Mouse (Mus musculus) liver, embryonic 14.5 days (tissue): ENCODE data around the gene S100a10. TPM values are rescaled to one million over a fixed set of nuclear protein-coding genes. Genes with fewer than 3 reads are reported as not detected.
A peak's percentile ranks its signal among the peaks of the same experiment; 100 is the strongest.

Source experiments
- ATAC-seq: fragments of 200-750 bp; cut with Nextera tagmentation; 2 replicates; pipeline ENCODE4 v1.8.0; 2017; ENCODE audit warnings: moderate number of reproducible peaks, mild to moderate bottlenecking, moderate library complexity; ENCODE audit not compliant: insufficient read depth
- DNase-seq, 3 experiments: peaks; one replicate each; pipeline ENCODE4 v3.0.0-alpha.2; 2012 to 2013; ENCODE audit warnings: low read depth in 3 of 3, low spot score in 3 of 3
- H3K27ac ChIP-seq: fragments of 300-500 bp; sonication (generic); 2 replicates; pipeline ENCODE4 v1.5.1; 2014; ENCODE audit warnings: moderate library complexity, mild to moderate bottlenecking, control low read depth, inconsistent platforms
- H3K27me3 ChIP-seq: fragments of 300-500 bp; sonication (generic); 2 replicates; pipeline ENCODE4 v1.6.1; 2014; ENCODE audit warnings: mild to moderate bottlenecking, low read length, moderate library complexity; ENCODE audit not compliant: control insufficient read depth, insufficient read depth
- H3K36me3 ChIP-seq: fragments of 300-500 bp; sonication (generic); replicated peaks from 2 replicates; pipeline ENCODE4 v1.6.1; 2014; ENCODE audit warnings: low read depth; ENCODE audit not compliant: control insufficient read depth, insufficient read depth
- H3K4me1 ChIP-seq, 2 experiments: fragments of 200-500 bp in 1 of 2; fragments of 300-500 bp in 1 of 2; sonication (generic) in 1 of 2; replicated peaks; 2 replicates each; pipeline ENCODE4 v1.6.1; 2012 to 2014; ENCODE audit warnings: antibody characterized with exemption in 1 of 2, inconsistent platforms in 1 of 2, low read length in 1 of 2; ENCODE audit not compliant: control insufficient read depth in 2 of 2, insufficient read depth in 2 of 2
- H3K4me2 ChIP-seq: fragments of 300-500 bp; sonication (generic); 2 replicates; pipeline ENCODE4 v1.6.1; 2014; ENCODE audit warnings: low read depth, mild to moderate bottlenecking, control low read depth, moderate library complexity
- H3K4me3 ChIP-seq, 2 experiments: fragments of 200-500 bp in 1 of 2; fragments of 300-500 bp in 1 of 2; sonication (generic) in 1 of 2; 2 replicates each; pipeline ENCODE4 v1.5.1; 2012 to 2014; ENCODE audit warnings: low read depth in 2 of 2, low read length in 2 of 2, mild to moderate bottlenecking in 2 of 2, control low read depth in 1 of 2, inconsistent platforms in 1 of 2, moderate library complexity in 1 of 2; ENCODE audit not compliant: insufficient read depth in 1 of 2
- H3K9ac ChIP-seq: fragments of 300-500 bp; sonication (generic); replicated peaks from 2 replicates; pipeline ENCODE4 v1.6.1; 2014; ENCODE audit warnings: mild to moderate bottlenecking, control low read depth, moderate library complexity
- H3K9me3 ChIP-seq: fragments of 300-500 bp; sonication (generic); 2 replicates; pipeline ENCODE4 v1.6.1; 2016; ENCODE audit warnings: low read length, mixed read lengths; ENCODE audit not compliant: control insufficient read depth
- CTCF ChIP-seq: IDR thresholded peaks from 2 replicates; pipeline ENCODE4 v1.5.1; 2016; ENCODE audit warnings: antibody characterized with exemption, low read depth, control low read depth
- EP300 ChIP-seq: IDR thresholded peaks from 2 replicates; pipeline ENCODE4 v1.6.1; 2016; ENCODE audit warnings: antibody characterized with exemption, low read depth
- WGBS: fragments of 180-500 bp; shearing (Covaris S2); extraction: QIAGEN DNeasy Blood & Tissue Kit; methylation state at CpG from one replicate; pipeline ENCODE4 v1.1.7; 2014; ENCODE audit not compliant: insufficient replicate concordance; 5-methylcytosine and 5-hydroxymethylcytosine counted together
- polyA plus RNA-seq, 2 experiments: library from polyadenylated mRNA; depleted of rRNA in 1 of 2; stranded (reverse) in 1 of 2; unstranded in 1 of 2; fragments of >200 nt; fragmentation: Nextera tagmentation in 1 of 2; extraction: Ambion mirVana in 1 of 2; gene quantifications; 2 replicates each; pipeline versions ENCODE4 v1.2.1 to v1.2.3; 2012 to 2014

Gene S100a10
- polyA plus RNA-seq, 2 experiments = 25.0 to 57.8 TPM

- no peak overlapping the region for H3K27ac ChIP-seq
- peaks cover 0 to 7% of the 10 kb centered on the region in 2 experiments; a peak in 2 of 4 replicates for H3K4me1 ChIP-seq
- WGBS = 25% methylated on average over 7 of the region's 7 CpGs
- ATAC-seq = no peak
- no peak overlapping the region for H3K4me3 ChIP-seq
- no peaks in the 10 kb centered on the region for H3K36me3 ChIP-seq
- no peak overlapping the region for H3K9ac ChIP-seq
- no peak overlapping the region for H3K4me2 ChIP-seq
- TF ChIP-seq CTCF = peak; percentile 85
- no peak for TF ChIP-seq EP300
- H3K9me3 ChIP-seq = no peaks in the 10 kb centered on the region
- no peaks in the 10 kb centered on the region for H3K27me3 ChIP-seq
- peak; percentile 45 to 50 (median 47) for DNase-seq
Measured at GRCm38 (mm10) chr3:93547099-93547648, 7.7 kb upstream of the S100a10 start.

- Histone ChIP-seq H3K36me3 (no peaks in the 10 kb centered on the region), H3K4me1 (peaks cover 0 to 9% of the 10 kb centered on the region in 2 experiments; a peak in 2 of 4 replicates), H3K4me3 (no peak overlapping the region), H3K9me3 (no peaks in the 10 kb centered on the region), H3K27me3 (no peaks in the 10 kb centered on the region), H3K27ac (no peak overlapping the region), H3K4me2 (no peak overlapping the region), H3K9ac (no peak overlapping the region)
- ATAC-seq = no peak
- 47% methylated on average over 20 of the region's 20 CpGs for WGBS
- DNase-seq = no peak
- no peak for TF ChIP-seq CTCF
- no peak for TF ChIP-seq EP300
Measured at GRCm38 (mm10) chr3:93547749-93548540, 6.9 kb upstream of the S100a10 start.

- H3K4me2 ChIP-seq = no peak overlapping the region
- DNase-seq (no peak), ATAC-seq (no peak)
- TF ChIP-seq CTCF (no peak), EP300 (no peak)
- H3K4me3 ChIP-seq = no peak overlapping the region
- 16% methylated on average over 4 of the region's 6 CpGs for WGBS
- no peak overlapping the region for H3K27ac ChIP-seq
- H3K36me3 ChIP-seq = no peaks in the 10 kb centered on the region
- no peaks in the 10 kb centered on the region for H3K27me3 ChIP-seq
- no peaks in the 10 kb centered on the region for H3K9me3 ChIP-seq
- peaks cover 0 to 9% of the 10 kb centered on the region in 2 experiments; a peak in 2 of 4 replicates for H3K4me1 ChIP-seq
- H3K9ac ChIP-seq = no peak overlapping the region
Measured at GRCm38 (mm10) chr3:93548541-93549266, 6.2 kb upstream of the S100a10 start.

- H3K9me3 ChIP-seq = no peaks in the 10 kb centered on the region
- H3K36me3 ChIP-seq = no peaks in the 10 kb centered on the region
- 9% methylated on average over 4 of the region's 4 CpGs for WGBS
- no peak for DNase-seq
- no peak overlapping the region for H3K4me3 ChIP-seq
- H3K27me3 ChIP-seq = no peaks in the 10 kb centered on the region
- H3K4me1 ChIP-seq = peaks cover 0 to 14% of the 10 kb centered on the region in 2 experiments; a peak in 2 of 4 replicates
- peak; percentile 53; the same call in 1 of the 2 replicates for ATAC-seq
- no peak overlapping the region for H3K9ac ChIP-seq
- H3K27ac ChIP-seq = no peak overlapping the region
- no peak for TF ChIP-seq CTCF
- TF ChIP-seq EP300 = no peak
- H3K4me2 ChIP-seq = no peak overlapping the region
Measured at GRCm38 (mm10) chr3:93549986-93550385, 4.9 kb upstream of the S100a10 start.
